Mouse (Mus musculus) liver, embryonic 14.5 days (tissue): ENCODE results near the gene Glul. TPM values are rescaled to one million over a fixed set of nuclear protein-coding genes. Genes with fewer than 3 reads are reported as not detected.

Experiments
- ATAC-seq: fragments of 200-750 bp; cut with Nextera tagmentation; 2 replicates; pipeline ENCODE4 v1.8.0; 2017; ENCODE audit warnings: moderate number of reproducible peaks, mild to moderate bottlenecking, moderate library complexity; ENCODE audit not compliant: insufficient read depth
- DNase-seq, 3 experiments: peaks; one replicate each; pipeline ENCODE4 v3.0.0-alpha.2; 2012 to 2013; ENCODE audit warnings: low read depth in 3 of 3, low spot score in 3 of 3
- H3K27ac ChIP-seq: fragments of 300-500 bp; sonication (generic); 2 replicates; pipeline ENCODE4 v1.5.1; 2014; ENCODE audit warnings: moderate library complexity, mild to moderate bottlenecking, control low read depth, inconsistent platforms
- H3K27me3 ChIP-seq: fragments of 300-500 bp; sonication (generic); 2 replicates; pipeline ENCODE4 v1.6.1; 2014; ENCODE audit warnings: mild to moderate bottlenecking, low read length, moderate library complexity; ENCODE audit not compliant: control insufficient read depth, insufficient read depth
- H3K36me3 ChIP-seq: fragments of 300-500 bp; sonication (generic); replicated peaks from 2 replicates; pipeline ENCODE4 v1.6.1; 2014; ENCODE audit warnings: low read depth; ENCODE audit not compliant: control insufficient read depth, insufficient read depth
- H3K4me1 ChIP-seq, 2 experiments: fragments of 200-500 bp in 1 of 2; fragments of 300-500 bp in 1 of 2; sonication (generic) in 1 of 2; replicated peaks; 2 replicates each; pipeline ENCODE4 v1.6.1; 2012 to 2014; ENCODE audit warnings: antibody characterized with exemption in 1 of 2, inconsistent platforms in 1 of 2, low read length in 1 of 2; ENCODE audit not compliant: control insufficient read depth in 2 of 2, insufficient read depth in 2 of 2
- H3K4me2 ChIP-seq: fragments of 300-500 bp; sonication (generic); 2 replicates; pipeline ENCODE4 v1.6.1; 2014; ENCODE audit warnings: low read depth, mild to moderate bottlenecking, control low read depth, moderate library complexity
- H3K4me3 ChIP-seq, 2 experiments: fragments of 200-500 bp in 1 of 2; fragments of 300-500 bp in 1 of 2; sonication (generic) in 1 of 2; 2 replicates each; pipeline ENCODE4 v1.5.1; 2012 to 2014; ENCODE audit warnings: low read depth in 2 of 2, low read length in 2 of 2, mild to moderate bottlenecking in 2 of 2, control low read depth in 1 of 2, inconsistent platforms in 1 of 2, moderate library complexity in 1 of 2; ENCODE audit not compliant: insufficient read depth in 1 of 2
- H3K9ac ChIP-seq: fragments of 300-500 bp; sonication (generic); replicated peaks from 2 replicates; pipeline ENCODE4 v1.6.1; 2014; ENCODE audit warnings: mild to moderate bottlenecking, control low read depth, moderate library complexity
- H3K9me3 ChIP-seq: fragments of 300-500 bp; sonication (generic); 2 replicates; pipeline ENCODE4 v1.6.1; 2016; ENCODE audit warnings: low read length, mixed read lengths; ENCODE audit not compliant: control insufficient read depth
- CTCF ChIP-seq: IDR thresholded peaks from 2 replicates; pipeline ENCODE4 v1.5.1; 2016; ENCODE audit warnings: antibody characterized with exemption, low read depth, control low read depth
- EP300 ChIP-seq: IDR thresholded peaks from 2 replicates; pipeline ENCODE4 v1.6.1; 2016; ENCODE audit warnings: antibody characterized with exemption, low read depth
- WGBS: fragments of 180-500 bp; shearing (Covaris S2); extraction: QIAGEN DNeasy Blood & Tissue Kit; methylation state at CpG from one replicate; pipeline ENCODE4 v1.1.7; 2014; ENCODE audit not compliant: insufficient replicate concordance; 5-methylcytosine and 5-hydroxymethylcytosine counted together
- polyA plus RNA-seq, 2 experiments: library from polyadenylated mRNA; depleted of rRNA in 1 of 2; stranded (reverse) in 1 of 2; unstranded in 1 of 2; fragments of >200 nt; fragmentation: Nextera tagmentation in 1 of 2; extraction: Ambion mirVana in 1 of 2; gene quantifications; 2 replicates each; pipeline versions ENCODE4 v1.2.1 to v1.2.3; 2012 to 2014

Gene Glul
- polyA plus RNA-seq, 2 experiments: 71.1 to 103 TPM

DNA sequence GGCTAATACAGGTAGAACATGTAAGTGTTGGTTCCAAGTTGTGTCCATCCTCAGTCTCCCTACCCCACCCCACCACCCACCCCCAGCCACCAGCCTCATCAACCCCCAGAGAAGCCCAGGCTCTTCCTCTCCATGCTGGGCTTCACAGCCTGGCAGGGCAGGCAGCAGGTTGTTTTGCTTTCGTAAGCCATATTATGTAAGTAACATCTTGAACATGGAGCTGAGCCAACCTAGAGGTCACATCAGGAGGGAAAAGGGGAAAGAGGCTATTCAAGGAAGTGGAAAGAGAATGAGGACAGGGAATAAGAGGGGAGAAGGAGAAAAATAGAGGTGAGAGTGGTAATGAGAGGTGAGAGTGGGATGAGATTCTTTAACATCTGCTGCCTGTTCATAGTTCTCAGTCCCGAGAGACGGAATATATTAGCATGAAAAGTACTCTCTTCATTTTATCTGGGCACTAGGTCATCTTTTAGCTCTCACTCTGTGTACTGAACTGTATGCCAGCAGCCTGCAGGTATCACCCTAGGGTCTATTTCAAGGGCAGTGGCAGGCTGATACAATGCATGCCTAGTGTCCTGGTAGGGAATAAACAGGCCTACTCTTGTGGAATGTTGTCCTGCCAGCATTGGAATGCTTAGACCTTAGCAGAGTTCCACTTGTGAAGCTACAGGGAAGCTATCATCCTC lies 18.9 kb downstream of the Glul start:
- no peaks in the 10 kb centered on the region for H3K4me1 ChIP-seq
- no peak overlapping the region for H3K9ac ChIP-seq
- no peak overlapping the region for H3K27ac ChIP-seq
- TF ChIP-seq EP300: no peak
- no peak for TF ChIP-seq CTCF
- WGBS: 72% methylated on average over 3 of the region's 3 CpGs
- ATAC-seq (no peak), DNase-seq (no peak)
- no peaks in the 10 kb centered on the region for H3K9me3 ChIP-seq
- H3K36me3 ChIP-seq: no peaks in the 10 kb centered on the region
- no peaks in the 10 kb centered on the region for H3K27me3 ChIP-seq
- no peak overlapping the region for H3K4me3 ChIP-seq
- no peak overlapping the region for H3K4me2 ChIP-seq

DNA sequence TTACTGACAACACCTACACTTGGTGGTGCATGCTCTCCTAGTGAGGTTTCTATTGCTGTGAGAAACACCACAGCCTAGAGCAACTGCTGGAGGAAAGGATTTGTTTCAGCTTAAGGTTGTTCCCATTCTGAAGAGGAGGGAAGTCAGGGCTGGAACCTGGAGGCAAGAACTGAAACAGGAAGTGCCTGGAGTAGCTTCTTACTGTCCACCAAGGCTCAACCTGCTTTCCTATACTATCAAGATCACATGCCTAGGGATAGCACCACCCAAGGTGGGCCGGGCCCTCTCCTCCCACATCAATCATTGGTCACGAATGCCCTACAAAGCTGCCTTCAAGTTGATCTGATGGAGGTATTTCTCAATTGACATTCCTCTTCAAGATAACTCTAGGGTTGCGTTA lies 21.9 kb downstream of the Glul start:
- H3K4me2 ChIP-seq: no peak overlapping the region
- H3K9ac ChIP-seq: no peak overlapping the region
- no peaks in the 10 kb centered on the region for H3K4me1 ChIP-seq
- TF ChIP-seq CTCF (no peak), EP300 (no peak)
- ATAC-seq: no peak
- H3K27ac ChIP-seq: no peak overlapping the region
- H3K4me3 ChIP-seq: no peak overlapping the region
- no peak for DNase-seq
- no peaks in the 10 kb centered on the region for H3K9me3 ChIP-seq
- no peaks in the 10 kb centered on the region for H3K27me3 ChIP-seq
- no peaks in the 10 kb centered on the region for H3K36me3 ChIP-seq
- WGBS: 65% methylated on average over 3 of the region's 3 CpGs

- no peak overlapping the region for H3K4me2 ChIP-seq
- WGBS: 36% methylated on average over 5 of the region's 5 CpGs
- DNase-seq: no peak
Observed at GRCm38 (mm10) chr1:153922571-153923021, 22.9 kb downstream of the Glul start.

GRCm38 (mm10) chr1:153924395-153925385 lies 24.9 kb downstream of the Glul start:
- ATAC-seq (no peak), DNase-seq (no peak)
- WGBS: 45% methylated on average over 6 of the region's 6 CpGs
- TF ChIP-seq EP300 (no peak), CTCF (no peak)
- H3K4me3 ChIP-seq: no peak overlapping the region
- no peaks in the 10 kb centered on the region for H3K4me1 ChIP-seq
- H3K27ac ChIP-seq: no peak overlapping the region
- no peak overlapping the region for H3K9ac ChIP-seq
- no peaks in the 10 kb centered on the region for H3K9me3 ChIP-seq
- no peak overlapping the region for H3K4me2 ChIP-seq
- no peaks in the 10 kb centered on the region for H3K36me3 ChIP-seq
- no peaks in the 10 kb centered on the region for H3K27me3 ChIP-seq

More at GRCm38 (mm10) chr1:153922571-153923021, 22.9 kb downstream of the Glul start:
- H3K4me3 ChIP-seq: no peak overlapping the region
- H3K36me3 ChIP-seq: no peaks in the 10 kb centered on the region
- no peak overlapping the region for H3K27ac ChIP-seq
- H3K4me1 ChIP-seq: no peaks in the 10 kb centered on the region
- no peak for ATAC-seq
- H3K9ac ChIP-seq: no peak overlapping the region
- H3K27me3 ChIP-seq: no peaks in the 10 kb centered on the region
- H3K9me3 ChIP-seq: no peaks in the 10 kb centered on the region
- TF ChIP-seq CTCF (no peak), EP300 (no peak)

DNA sequence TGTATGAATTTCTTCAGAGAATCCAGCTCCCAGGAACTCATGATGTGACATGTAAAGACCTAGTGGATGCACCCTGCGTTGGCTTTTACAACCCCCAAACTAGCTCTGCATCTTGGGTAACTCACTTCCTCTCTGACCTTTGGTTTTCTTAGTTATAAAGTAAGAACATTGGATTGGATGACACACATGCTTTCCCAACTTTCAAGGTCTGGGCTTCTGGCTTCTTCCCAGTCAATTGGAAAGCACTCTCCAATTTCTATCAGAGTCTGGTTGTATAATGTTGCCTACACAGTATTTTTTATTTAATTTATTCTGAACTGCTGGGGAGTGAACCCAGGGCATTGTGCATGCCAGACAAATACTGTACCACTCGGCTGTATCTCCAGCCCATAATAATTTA lies 30.7 kb downstream of the Glul start:
- no peak overlapping the region for H3K27ac ChIP-seq
- no peaks in the 10 kb centered on the region for H3K36me3 ChIP-seq
- no peaks in the 10 kb centered on the region for H3K27me3 ChIP-seq
- TF ChIP-seq EP300 (no peak), CTCF (no peak)
- no peak overlapping the region for H3K4me2 ChIP-seq
- H3K4me1 ChIP-seq: no peaks in the 10 kb centered on the region
- DNase-seq (no peak), ATAC-seq (no peak)
- H3K9ac ChIP-seq: no peak overlapping the region
- WGBS: 65% methylated on average over 2 of the region's 2 CpGs
- no peak overlapping the region for H3K4me3 ChIP-seq
- H3K9me3 ChIP-seq: no peaks in the 10 kb centered on the region
